Mouse (Mus musculus) olfactory bulb, adult 2 months (tissue): Measurements from ENCODE around the gene Plbd1.

Source experiments
- CTCF ChIP-seq: fragments of 200-500 bp; IDR thresholded peaks from 2 replicates; pipeline ENCODE4 v1.5.1; 2012; ENCODE audit warnings: low read depth, mild to moderate bottlenecking, low read length, moderate library complexity; ENCODE audit not compliant: insufficient read depth
- POLR2A ChIP-seq: fragments of 200-500 bp; IDR thresholded peaks from 2 replicates; pipeline ENCODE4 v1.6.1; 2012; ENCODE audit warnings: mild to moderate bottlenecking, low read depth, low read length, moderate library complexity; ENCODE audit not compliant: insufficient read depth

GRCm38 (mm10) chr6:136644171-136644570 is 17.6 kb downstream of the Plbd1 start:
- TF ChIP-seq POLR2A (no peak), CTCF (no peak)
